Mouse (Mus musculus): ENCODE measurements around the gene Olfr1224-ps1. TPM values are rescaled to one million over a fixed set of nuclear protein-coding genes. Genes with fewer than 3 reads are reported as not detected.

Olfr1224-ps1 gene
- total RNA-seq, 1 experiment: not detected

GRCm38 (mm10) chr2:89151460-89151859 lies 12.4 kb downstream of the Olfr1224-ps1 start, which contains the start of gene Olfr1223:
Gene Olfr1223 (minus strand): TSS chr2:89151560.
- no peak within 1 kb of the TSS for H3K4me3 ChIP-seq (ENCODE audit: insufficient read depth in 1 of 2, low read depth in 1 of 2, low read length in 2 of 2, poor library complexity in 1 of 2, severe bottlenecking in 1 of 2)
- TF ChIP-seq ZNF384 (IDR thresholded peaks at IDR 0.05; ENCODE audit: low read depth, low read length): no peak
- no peak for TF ChIP-seq CHD2 (IDR thresholded peaks at IDR 0.05; ENCODE audit: low read depth, low read length)
- no peak for TF ChIP-seq MAFK (IDR thresholded peaks at IDR 0.05; ENCODE audit: insufficient read depth, low read depth, low read length)
- no peak for TF ChIP-seq ZC3H11A (IDR thresholded peaks at IDR 0.05; ENCODE audit: borderline replicate concordance, low read depth, low read length)
- no peak for TF ChIP-seq HCFC1 (IDR thresholded peaks at IDR 0.05; ENCODE audit: borderline replicate concordance, insufficient read depth, low read length)
- no peaks in the 10 kb centered on the region for H3K9me3 ChIP-seq (ENCODE audit: control insufficient read depth, insufficient read depth, low read depth, low read length)
- in situ Hi-C loops (cut with MboI; ENCODE audit: low sequenced_read_pairs in 2 of 2, unreplicated experiment in 2 of 2): no loop called here
- H3K27ac ChIP-seq (ENCODE audit: insufficient read depth, low read depth, low read length, poor library complexity, severe bottlenecking): no peak within 1 kb of the TSS
- DNase-seq (ENCODE audit: low read depth, low spot score): no peak
- H3K9ac ChIP-seq (ENCODE audit: insufficient read depth, low read depth, low read length, poor library complexity, severe bottlenecking): no peak within 1 kb of the TSS
- no peaks in the 10 kb centered on the region for H3K4me1 ChIP-seq (ENCODE audit: control insufficient read depth in 2 of 2, insufficient read depth in 2 of 2, low read length in 2 of 2, poor library complexity in 1 of 2)
- H3K36me3 ChIP-seq (ENCODE audit: control insufficient read depth, insufficient read depth, low read length, poor library complexity, severe bottlenecking): no peaks in the 10 kb centered on the region

- Histone ChIP-seq H3K36me3 (ENCODE audit: control insufficient read depth, insufficient read depth, low read length, poor library complexity, severe bottlenecking) (no peaks in the 10 kb centered on the region), H3K9ac (ENCODE audit: insufficient read depth, low read depth, low read length, poor library complexity, severe bottlenecking) (no peak within 1 kb of the TSS), H3K4me3 (ENCODE audit: insufficient read depth in 1 of 2, low read depth in 1 of 2, low read length in 2 of 2, poor library complexity in 1 of 2, severe bottlenecking in 1 of 2) (no peak within 1 kb of the TSS), H3K4me1 (ENCODE audit: control insufficient read depth in 2 of 2, insufficient read depth in 2 of 2, low read length in 2 of 2, poor library complexity in 1 of 2) (no peaks in the 10 kb centered on the region), H3K9me3 (ENCODE audit: control insufficient read depth, insufficient read depth, low read depth, low read length) (no peaks in the 10 kb centered on the region), H3K27ac (ENCODE audit: insufficient read depth, low read depth, low read length, poor library complexity, severe bottlenecking) (no peak within 1 kb of the TSS)
- no peak for DNase-seq (ENCODE audit: low read depth, low spot score)
- in situ Hi-C loops (cut with MboI; ENCODE audit: low sequenced_read_pairs in 2 of 2, unreplicated experiment in 2 of 2): no loop called here
- no peak for TF ChIP-seq HCFC1 (IDR thresholded peaks at IDR 0.05; ENCODE audit: borderline replicate concordance, insufficient read depth, low read length)
- no peak for TF ChIP-seq CHD2 (IDR thresholded peaks at IDR 0.05; ENCODE audit: low read depth, low read length)
These were observed 30.9 kb downstream of the Olfr1224-ps1 start, which contains the start of gene Olfr1222 for GRCm38 (mm10) chr2:89132954-89133353. Gene Olfr1222 (minus strand): TSS chr2:89133054.

GRCm38 (mm10) chr2:89117183-89117582 lies 46.7 kb downstream of the Olfr1224-ps1 start, which contains the start of gene Olfr1221:
Gene Olfr1221 (minus strand): TSS chr2:89117283.
- TF ChIP-seq ZC3H11A (IDR thresholded peaks at IDR 0.05; ENCODE audit: borderline replicate concordance, low read depth, low read length) (no peak), HCFC1 (IDR thresholded peaks at IDR 0.05; ENCODE audit: borderline replicate concordance, insufficient read depth, low read length) (no peak), ZNF384 (IDR thresholded peaks at IDR 0.05; ENCODE audit: low read depth, low read length) (no peak), CHD2 (IDR thresholded peaks at IDR 0.05; ENCODE audit: low read depth, low read length) (no peak), MAFK (IDR thresholded peaks at IDR 0.05; ENCODE audit: insufficient read depth, low read depth, low read length) (no peak)
- no peak within 1 kb of the TSS for H3K27ac ChIP-seq (ENCODE audit: insufficient read depth, low read depth, low read length, poor library complexity, severe bottlenecking)
- DNase-seq (ENCODE audit: low read depth, low spot score): no peak
- H3K9me3 ChIP-seq (ENCODE audit: control insufficient read depth, insufficient read depth, low read depth, low read length): no peaks in the 10 kb centered on the region
- H3K4me1 ChIP-seq (ENCODE audit: control insufficient read depth in 2 of 2, insufficient read depth in 2 of 2, low read length in 2 of 2, poor library complexity in 1 of 2): no peaks in the 10 kb centered on the region
- H3K4me3 ChIP-seq (ENCODE audit: insufficient read depth in 1 of 2, low read depth in 1 of 2, low read length in 2 of 2, poor library complexity in 1 of 2, severe bottlenecking in 1 of 2): no peak within 1 kb of the TSS
- no peak within 1 kb of the TSS for H3K9ac ChIP-seq (ENCODE audit: insufficient read depth, low read depth, low read length, poor library complexity, severe bottlenecking)
- no peaks in the 10 kb centered on the region for H3K36me3 ChIP-seq (ENCODE audit: control insufficient read depth, insufficient read depth, low read length, poor library complexity, severe bottlenecking)
- in situ Hi-C loops (cut with MboI; ENCODE audit: low sequenced_read_pairs in 2 of 2, unreplicated experiment in 2 of 2): no loop called here

DNA sequence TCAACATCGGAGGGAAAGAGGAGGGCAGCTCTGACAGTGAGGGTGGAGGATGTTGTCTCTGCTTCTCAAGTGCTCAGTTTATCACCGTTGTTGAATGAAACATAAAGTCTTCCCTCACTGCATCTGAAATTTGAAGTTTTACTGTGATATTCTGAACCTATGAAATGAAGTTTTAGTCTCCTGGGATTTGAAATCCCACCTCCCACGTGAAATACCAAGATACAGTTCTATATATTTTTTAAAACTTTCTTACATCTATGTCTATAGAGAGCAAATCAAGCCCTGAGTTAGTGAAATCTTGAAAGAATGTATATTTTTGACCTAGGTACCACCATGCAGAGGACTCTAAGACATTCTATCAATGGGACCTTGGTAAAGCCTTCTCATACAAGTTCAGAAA lies 57.2 kb downstream of the Olfr1224-ps1 start, which contains the start of gene Olfr1220:
Gene Olfr1220 (minus strand): TSS at position 101 of the 400 bp plus-strand sequence.
- no peaks in the 10 kb centered on the region for H3K4me1 ChIP-seq (ENCODE audit: control insufficient read depth in 2 of 2, insufficient read depth in 2 of 2, low read length in 2 of 2, poor library complexity in 1 of 2)
- in situ Hi-C loops (cut with MboI; ENCODE audit: low sequenced_read_pairs in 2 of 2, unreplicated experiment in 2 of 2): no loop called here
- no peaks in the 10 kb centered on the region for H3K36me3 ChIP-seq (ENCODE audit: control insufficient read depth, insufficient read depth, low read length, poor library complexity, severe bottlenecking)
- no peak for TF ChIP-seq ZC3H11A (IDR thresholded peaks at IDR 0.05; ENCODE audit: borderline replicate concordance, low read depth, low read length)
- no peak for TF ChIP-seq HCFC1 (IDR thresholded peaks at IDR 0.05; ENCODE audit: borderline replicate concordance, insufficient read depth, low read length)
- no peak for TF ChIP-seq ZNF384 (IDR thresholded peaks at IDR 0.05; ENCODE audit: low read depth, low read length)
- TF ChIP-seq MAFK (IDR thresholded peaks at IDR 0.05; ENCODE audit: insufficient read depth, low read depth, low read length): no peak
- TF ChIP-seq CHD2 (IDR thresholded peaks at IDR 0.05; ENCODE audit: low read depth, low read length): no peak
- no peak for DNase-seq (ENCODE audit: low read depth, low spot score)
- H3K9ac ChIP-seq (ENCODE audit: insufficient read depth, low read depth, low read length, poor library complexity, severe bottlenecking): no peak within 1 kb of the TSS
- no peaks in the 10 kb centered on the region for H3K9me3 ChIP-seq (ENCODE audit: control insufficient read depth, insufficient read depth, low read depth, low read length)
- no peak within 1 kb of the TSS for H3K4me3 ChIP-seq (ENCODE audit: insufficient read depth in 1 of 2, low read depth in 1 of 2, low read length in 2 of 2, poor library complexity in 1 of 2, severe bottlenecking in 1 of 2)
- H3K27ac ChIP-seq (ENCODE audit: insufficient read depth, low read depth, low read length, poor library complexity, severe bottlenecking): no peak within 1 kb of the TSS

DNA sequence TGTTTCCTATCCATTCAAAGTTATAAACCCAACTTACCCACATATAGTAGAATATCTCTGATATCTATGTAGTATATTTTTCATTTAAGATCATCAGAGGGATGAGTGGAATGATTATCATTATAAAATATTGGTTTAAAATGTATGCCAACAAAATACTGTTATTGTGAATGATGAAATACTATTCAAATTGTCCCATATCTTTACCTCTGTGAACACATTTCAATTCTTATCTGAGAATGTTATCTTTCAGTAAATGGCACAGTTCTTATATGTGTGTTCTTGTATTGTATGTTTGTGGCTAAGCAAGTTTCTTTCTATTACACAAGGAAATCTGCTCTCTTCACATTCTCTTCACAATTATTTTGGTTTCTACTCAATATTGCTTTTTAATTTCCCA lies 58.2 kb downstream of the Olfr1224-ps1 start:
- in situ Hi-C loops (cut with MboI; ENCODE audit: low sequenced_read_pairs in 2 of 2, unreplicated experiment in 2 of 2): no loop called here
- Histone ChIP-seq H3K4me1 (ENCODE audit: control insufficient read depth in 2 of 2, insufficient read depth in 2 of 2, low read length in 2 of 2, poor library complexity in 1 of 2) (no peaks in the 10 kb centered on the region), H3K9ac (ENCODE audit: insufficient read depth, low read depth, low read length, poor library complexity, severe bottlenecking) (no peak overlapping the region), H3K9me3 (ENCODE audit: control insufficient read depth, insufficient read depth, low read depth, low read length) (no peaks in the 10 kb centered on the region), H3K36me3 (ENCODE audit: control insufficient read depth, insufficient read depth, low read length, poor library complexity, severe bottlenecking) (no peaks in the 10 kb centered on the region), H3K4me3 (ENCODE audit: insufficient read depth in 1 of 2, low read depth in 1 of 2, low read length in 2 of 2, poor library complexity in 1 of 2, severe bottlenecking in 1 of 2) (no peak overlapping the region), H3K27ac (ENCODE audit: insufficient read depth, low read depth, low read length, poor library complexity, severe bottlenecking) (no peak overlapping the region)
- DNase-seq (ENCODE audit: low read depth, low spot score): no peak
- TF ChIP-seq CHD2 (IDR thresholded peaks at IDR 0.05; ENCODE audit: low read depth, low read length): no peak
- no peak for TF ChIP-seq ZC3H11A (IDR thresholded peaks at IDR 0.05; ENCODE audit: borderline replicate concordance, low read depth, low read length)
- TF ChIP-seq MAFK (IDR thresholded peaks at IDR 0.05; ENCODE audit: insufficient read depth, low read depth, low read length): no peak
- no peak for TF ChIP-seq HCFC1 (IDR thresholded peaks at IDR 0.05; ENCODE audit: borderline replicate concordance, insufficient read depth, low read length)
- no peak for TF ChIP-seq ZNF384 (IDR thresholded peaks at IDR 0.05; ENCODE audit: low read depth, low read length)

Other genes with a start within 250 kb of the Olfr1224-ps1 start
- not detected in 2 replicates for gene Olfr1209, start 248.9 kb downstream of the Olfr1224-ps1 start, total RNA-seq (2012; rRNA removed)
- not detected in 2 replicates for gene Olfr1211, start 226.0 kb downstream of the Olfr1224-ps1 start, total RNA-seq (2012; rRNA removed)
- gene Olfr1212, start 210.1 kb downstream of the Olfr1224-ps1 start, total RNA-seq (2012; rRNA removed): not detected in 2 replicates
- not detected in 2 replicates for gene Gm13762, start 183.8 kb downstream of the Olfr1224-ps1 start, total RNA-seq (2012; rRNA removed)
- not detected in 2 replicates for gene Olfr1214, start 171.4 kb downstream of the Olfr1224-ps1 start, total RNA-seq (2012; rRNA removed)
- not detected in 2 replicates for gene Olfr1215, start 157.1 kb downstream of the Olfr1224-ps1 start, total RNA-seq (2012; rRNA removed)
- not detected in 2 replicates for gene Olfr1216, start 145.8 kb downstream of the Olfr1224-ps1 start, total RNA-seq (2012; rRNA removed)
- not detected in 2 replicates for gene Olfr1217, start 132.0 kb downstream of the Olfr1224-ps1 start, total RNA-seq (2012; rRNA removed)
- not detected in 2 replicates for gene Olfr1218, start 102.9 kb downstream of the Olfr1224-ps1 start, total RNA-seq (2012; rRNA removed)
- not detected in 2 replicates for gene Olfr1219, start 80.6 kb downstream of the Olfr1224-ps1 start, total RNA-seq (2012; rRNA removed)
- gene Olfr1220, start 57.3 kb downstream of the Olfr1224-ps1 start, total RNA-seq (2012; rRNA removed): not detected in 2 replicates
- not detected in 2 replicates for gene Olfr1221, start 46.8 kb downstream of the Olfr1224-ps1 start, total RNA-seq (2012; rRNA removed)
- not detected in 2 replicates for gene Olfr1222, start 31.0 kb downstream of the Olfr1224-ps1 start, total RNA-seq (2012; rRNA removed)
- not detected in 2 replicates for gene Olfr1223, start 12.5 kb downstream of the Olfr1224-ps1 start, total RNA-seq (2012; rRNA removed)
- gene Olfr1225, start 10.6 kb upstream of the Olfr1224-ps1 start, total RNA-seq (2012; rRNA removed): not detected in 2 replicates
- gene Olfr1226, start 36.0 kb upstream of the Olfr1224-ps1 start, total RNA-seq (2012; rRNA removed): not detected in 2 replicates
- not detected in 2 replicates for gene Olfr1228, start 90.0 kb upstream of the Olfr1224-ps1 start, total RNA-seq (2012; rRNA removed)
- not detected in 2 replicates for gene Olfr1229, start 123.9 kb upstream of the Olfr1224-ps1 start, total RNA-seq (2012; rRNA removed)
- not detected in 2 replicates for gene Olfr1230, start 133.2 kb upstream of the Olfr1224-ps1 start, total RNA-seq (2012; rRNA removed)
- gene Olfr1231, start 143.0 kb upstream of the Olfr1224-ps1 start, total RNA-seq (2012; rRNA removed): not detected in 2 replicates
- gene Olfr1232, start 165.6 kb upstream of the Olfr1224-ps1 start, total RNA-seq (2012; rRNA removed): not detected in 2 replicates
- gene Olfr1233, start 178.3 kb upstream of the Olfr1224-ps1 start, total RNA-seq (2012; rRNA removed): not detected in 2 replicates
- gene Olfr1234, start 200.8 kb upstream of the Olfr1224-ps1 start, total RNA-seq (2012; rRNA removed): not detected in 2 replicates
- not detected in 2 replicates for gene Olfr1238, start 245.6 kb upstream of the Olfr1224-ps1 start, total RNA-seq (2012; rRNA removed)